Mouse (Mus musculus) frontal cortex, adult 2 months (tissue): ENCODE results near the gene Ccnd1. TPM values are rescaled to one million over a fixed set of nuclear protein-coding genes. Genes with fewer than 3 reads are reported as not detected.
A peak's percentile ranks its signal among the peaks of the same experiment; 100 is the strongest.

Experiments
- DNase-seq, 2 experiments: peaks; one replicate each; pipeline ENCODE4 v3.0.0; 2022; ENCODE audit warnings: low spot score in 1 of 2; ENCODE audit errors: extremely low spot score in 1 of 2
- polyA plus RNA-seq: library from polyadenylated mRNA; depleted of rRNA; stranded (reverse); fragments of >200 nt; gene quantifications from 2 replicates; pipeline ENCODE4 v1.2.3, GENCODE M21; 2012

Gene Ccnd1
- polyA plus RNA-seq, 1 experiment = 36.6 TPM

- DNase-seq = no peak
Observed at GRCm38 (mm10) chr7:144940003-144940571, 362 bp upstream of the Ccnd1 start.

GRCm38 (mm10) chr7:144938661-144939343 lies 923 bp downstream of the Ccnd1 start:
- no peak for DNase-seq

GRCm38 (mm10) chr7:144937899-144938517 lies 1.7 kb downstream of the Ccnd1 start:
- no peak for DNase-seq

GRCm38 (mm10) chr7:144937490-144937889 lies 2.2 kb downstream of the Ccnd1 start:
- peak; percentile 70 to 94 for DNase-seq

- DNase-seq = no peak
Observed at GRCm38 (mm10) chr7:144936311-144936880, 3.3 kb downstream of the Ccnd1 start.

- peak in 1 of 2 experiments; percentile 74 for DNase-seq
Observed at GRCm38 (mm10) chr7:144935563-144935962, 4.2 kb downstream of the Ccnd1 start.

GRCm38 (mm10) chr7:144934901-144935300 lies 4.8 kb downstream of the Ccnd1 start:
- no peak for DNase-seq

- DNase-seq = no peak
Observed at GRCm38 (mm10) chr7:144933796-144934195, 5.9 kb downstream of the Ccnd1 start.

GRCm38 (mm10) chr7:144933336-144933735 lies 6.4 kb downstream of the Ccnd1 start:
- DNase-seq = no peak

GRCm38 (mm10) chr7:144932389-144932937 lies 7.3 kb downstream of the Ccnd1 start:
- no peak for DNase-seq

GRCm38 (mm10) chr7:144931778-144932177 lies 7.9 kb downstream of the Ccnd1 start:
- DNase-seq = no peak

- DNase-seq = no peak
Observed at GRCm38 (mm10) chr7:144929931-144930330, 9.8 kb downstream of the Ccnd1 start.

GRCm38 (mm10) chr7:144929506-144929905 lies 10.2 kb downstream of the Ccnd1 start:
- no peak for DNase-seq

GRCm38 (mm10) chr7:144928889-144929210 lies 10.9 kb downstream of the Ccnd1 start:
- no peak for DNase-seq

GRCm38 (mm10) chr7:144928009-144928888 lies 11.5 kb downstream of the Ccnd1 start:
- no peak for DNase-seq

GRCm38 (mm10) chr7:144927591-144927990 lies 12.1 kb downstream of the Ccnd1 start:
- no peak for DNase-seq

- no peak for DNase-seq
Observed at GRCm38 (mm10) chr7:144918823-144919222, 20.9 kb downstream of the Ccnd1 start.

- DNase-seq = peak; percentile 82 to 88
Observed at GRCm38 (mm10) chr7:144914948-144915750, 24.6 kb downstream of the Ccnd1 start, which contains the start of gene LTO1. TSS of gene LTO1 (plus strand) at chr7:144915100.

GRCm38 (mm10) chr7:144914296-144914947 lies 25.3 kb downstream of the Ccnd1 start:
- DNase-seq = peak; percentile 77 to 97
